Mouse (Mus musculus): ENCODE results near the gene Lrrc10. TPM values are rescaled to one million over a fixed set of nuclear protein-coding genes. Genes with fewer than 3 reads are reported as not detected.
"Not testable (repeated sequence)": the region's sequence is repeated elsewhere in the genome, so short reads cannot be mapped to it uniquely, and the experiment has no call there.

The Lrrc10 gene
- polyA plus RNA-seq, 1 experiment from 2014 or later: not detected

DNA sequence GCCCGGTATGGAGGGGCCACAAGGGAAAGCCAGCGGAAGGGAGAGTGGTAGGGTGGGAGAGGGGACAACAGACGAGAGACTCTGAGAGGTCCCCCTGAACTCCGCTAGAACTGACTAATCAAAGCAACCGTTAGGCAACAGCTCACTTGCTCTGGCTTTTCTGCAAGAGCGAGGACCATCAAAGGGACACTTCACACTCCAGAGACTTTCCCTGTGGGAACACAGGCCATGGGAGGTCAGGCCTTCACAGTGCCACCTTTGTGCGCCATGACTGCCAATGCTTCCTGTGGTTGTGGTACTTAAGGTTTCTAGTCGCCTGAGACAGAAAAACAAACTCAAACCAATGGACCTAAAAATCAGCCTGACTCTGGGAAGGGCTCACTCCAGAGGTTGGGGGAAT, 34.1 kb upstream of the Lrrc10 start:
- no peaks in the 10 kb centered on the region for H3K27me3 ChIP-seq (replicated peaks; ENCODE audit: control insufficient read depth, insufficient read depth, low read length)
- no peak overlapping the region for H3K4me3 ChIP-seq (ENCODE audit: low read depth, low read length)
- 51% methylated on average over 8 of the region's 8 CpGs for WGBS
- H3K9me3 ChIP-seq (replicated peaks; ENCODE audit: control insufficient read depth, low read length): no peaks in the 10 kb centered on the region
- DNase-seq (ENCODE audit: low spot score) (no peak), ATAC-seq (no peak)
- no peak overlapping the region for H3K27ac ChIP-seq (ENCODE audit: low read depth, low read length)
- no peak overlapping the region for H3K4me2 ChIP-seq (ENCODE audit: low read length)
- no peaks in the 10 kb centered on the region for H3K36me3 ChIP-seq (ENCODE audit: control insufficient read depth, insufficient read depth, low read length)
- no peaks in the 10 kb centered on the region for H3K4me1 ChIP-seq (ENCODE audit: control insufficient read depth, insufficient read depth, low read length)
- no peak overlapping the region for H3K9ac ChIP-seq (ENCODE audit: low read length)

- 51% methylated on average over 12 of the region's 12 CpGs for WGBS
- Histone ChIP-seq H3K4me2 (ENCODE audit: low read length) (no peak overlapping the region), H3K9ac (ENCODE audit: low read length) (no peak overlapping the region), H3K4me1 (ENCODE audit: control insufficient read depth, insufficient read depth, low read length) (no peaks in the 10 kb centered on the region), H3K36me3 (ENCODE audit: control insufficient read depth, insufficient read depth, low read length) (no peaks in the 10 kb centered on the region), H3K27ac (ENCODE audit: low read depth, low read length) (no peak overlapping the region), H3K27me3 (replicated peaks; ENCODE audit: control insufficient read depth, insufficient read depth, low read length) (no peaks in the 10 kb centered on the region), H3K9me3 (replicated peaks; ENCODE audit: control insufficient read depth, low read length) (no peaks in the 10 kb centered on the region), H3K4me3 (ENCODE audit: low read depth, low read length) (no peak overlapping the region)
- peak; percentile 45 for DNase-seq (ENCODE audit: low spot score)
- ATAC-seq: peak; percentile 46; the same call in 1 of the 2 replicates
Measured at GRCm38 (mm10) chr10:117013689-117014390, 31.3 kb upstream of the Lrrc10 start.

GRCm38 (mm10) chr10:117014565-117014964, 30.6 kb upstream of the Lrrc10 start:
- no peak overlapping the region for H3K4me3 ChIP-seq (ENCODE audit: low read depth, low read length)
- H3K4me2 ChIP-seq (ENCODE audit: low read length): no peak overlapping the region
- H3K4me1 ChIP-seq (ENCODE audit: control insufficient read depth, insufficient read depth, low read length): no peaks in the 10 kb centered on the region
- DNase-seq (ENCODE audit: low spot score): no peak
- H3K27me3 ChIP-seq (replicated peaks; ENCODE audit: control insufficient read depth, insufficient read depth, low read length): no peaks in the 10 kb centered on the region
- H3K9me3 ChIP-seq (replicated peaks; ENCODE audit: control insufficient read depth, low read length): no peaks in the 10 kb centered on the region
- no peaks in the 10 kb centered on the region for H3K36me3 ChIP-seq (ENCODE audit: control insufficient read depth, insufficient read depth, low read length)
- no peak overlapping the region for H3K9ac ChIP-seq (ENCODE audit: low read length)
- no peak for ATAC-seq
- no peak overlapping the region for H3K27ac ChIP-seq (ENCODE audit: low read depth, low read length)
- WGBS: 94% methylated on average over 5 of the region's 5 CpGs

DNA sequence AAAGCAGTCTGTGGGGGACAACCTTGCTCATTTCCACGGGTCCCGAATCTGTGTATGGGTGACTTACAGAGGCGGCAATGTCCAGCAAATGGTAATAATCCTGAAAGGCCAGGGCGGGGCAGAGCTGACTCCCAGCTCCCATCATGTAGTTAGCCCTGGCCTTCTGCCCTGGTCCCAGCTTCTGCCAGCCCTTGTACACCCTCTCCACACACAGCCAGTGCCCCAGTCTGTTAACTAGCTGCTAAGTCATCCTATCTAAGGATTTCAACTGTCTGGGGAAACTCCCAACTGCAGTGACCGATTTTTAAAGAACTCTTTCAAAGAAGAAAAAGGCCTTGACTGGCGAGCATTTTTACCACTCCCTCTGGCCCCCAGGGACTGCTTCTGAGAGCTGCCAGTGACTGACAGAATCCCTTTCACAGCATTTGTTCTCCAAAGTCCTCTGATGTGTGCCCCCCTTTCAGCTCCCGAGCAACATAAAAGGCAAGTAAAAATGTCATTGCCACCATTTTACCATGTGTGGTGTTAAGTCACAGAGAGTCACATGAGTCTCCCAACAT, 26.8 kb upstream of the Lrrc10 start:
- DNase-seq (ENCODE audit: low spot score) (peak; percentile 35), ATAC-seq (peak; percentile 18; the same call in 1 of the 2 replicates)
- Histone ChIP-seq H3K4me2 (ENCODE audit: low read length) (no peak overlapping the region), H3K4me3 (ENCODE audit: low read depth, low read length) (no peak overlapping the region), H3K9me3 (replicated peaks; ENCODE audit: control insufficient read depth, low read length) (no peaks in the 10 kb centered on the region), H3K36me3 (ENCODE audit: control insufficient read depth, insufficient read depth, low read length) (no peaks in the 10 kb centered on the region), H3K4me1 (ENCODE audit: control insufficient read depth, insufficient read depth, low read length) (no peaks in the 10 kb centered on the region), H3K27ac (ENCODE audit: low read depth, low read length) (no peak overlapping the region), H3K27me3 (replicated peaks; ENCODE audit: control insufficient read depth, insufficient read depth, low read length) (no peaks in the 10 kb centered on the region), H3K9ac (ENCODE audit: low read length) (no peak overlapping the region)
- WGBS: 50% methylated on average over 7 of the region's 7 CpGs

DNA sequence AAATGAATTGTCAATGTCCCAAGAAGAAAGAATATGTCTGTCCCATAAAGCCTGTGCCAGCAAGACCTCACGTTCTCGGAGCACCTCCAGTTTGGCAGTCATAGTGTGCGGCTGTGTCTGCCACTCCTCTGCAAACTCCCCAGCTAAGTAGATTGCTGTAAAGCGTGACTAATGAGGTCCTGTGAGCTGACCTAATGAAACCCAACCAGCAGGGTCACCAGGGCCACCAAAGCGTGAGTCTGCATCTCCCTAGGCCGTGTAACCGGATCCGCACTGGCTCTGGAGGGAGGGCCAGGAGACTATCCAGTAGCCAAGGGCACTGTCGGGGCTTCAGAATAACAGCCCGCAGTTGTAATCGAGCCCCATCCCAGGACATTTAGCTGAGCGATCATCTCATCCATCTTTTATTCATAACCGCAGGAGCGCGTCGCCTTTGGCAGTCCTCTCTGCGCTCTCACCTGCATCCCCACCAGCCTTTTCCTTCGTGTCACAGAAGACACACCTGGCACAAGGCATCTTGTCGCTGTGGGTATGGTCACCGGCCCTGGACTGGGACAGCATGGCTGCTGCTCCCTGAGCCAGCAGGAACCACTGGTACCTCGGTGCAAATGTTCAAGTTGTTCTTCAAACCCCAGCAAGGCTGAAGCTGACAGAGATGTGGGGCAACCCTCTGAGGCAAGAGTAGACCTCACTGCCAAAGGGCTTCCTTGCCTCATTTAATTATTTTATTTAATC, 24.0 kb upstream of the Lrrc10 start:
- no peak for ATAC-seq
- Histone ChIP-seq H3K4me3 (ENCODE audit: low read depth, low read length) (no peak overlapping the region), H3K27ac (ENCODE audit: low read depth, low read length) (no peak overlapping the region), H3K9ac (ENCODE audit: low read length) (no peak overlapping the region), H3K4me2 (ENCODE audit: low read length) (no peak overlapping the region), H3K36me3 (ENCODE audit: control insufficient read depth, insufficient read depth, low read length) (no peaks in the 10 kb centered on the region), H3K27me3 (replicated peaks; ENCODE audit: control insufficient read depth, insufficient read depth, low read length) (no peaks in the 10 kb centered on the region), H3K9me3 (replicated peaks; ENCODE audit: control insufficient read depth, low read length) (no peaks in the 10 kb centered on the region), H3K4me1 (ENCODE audit: control insufficient read depth, insufficient read depth, low read length) (no peaks in the 10 kb centered on the region)
- 23% methylated on average over 21 of the region's 21 CpGs for WGBS
- DNase-seq (ENCODE audit: low spot score): no peak

- WGBS: 68% methylated on average over 16 of the region's 16 CpGs
- DNase-seq (ENCODE audit: low spot score) (no peak), ATAC-seq (no peak)
- no peak overlapping the region for H3K4me3 ChIP-seq (ENCODE audit: low read depth, low read length)
- no peaks in the 10 kb centered on the region for H3K4me1 ChIP-seq (ENCODE audit: control insufficient read depth, insufficient read depth, low read length)
- no peaks in the 10 kb centered on the region for H3K9me3 ChIP-seq (replicated peaks; ENCODE audit: control insufficient read depth, low read length)
- H3K27me3 ChIP-seq (replicated peaks; ENCODE audit: control insufficient read depth, insufficient read depth, low read length): 0 out of 2 replicates have a peak, but pooled peaks cover 3% of the 10 kb centered on the region
- H3K9ac ChIP-seq (ENCODE audit: low read length): no peak overlapping the region
- H3K27ac ChIP-seq (ENCODE audit: low read depth, low read length): no peak overlapping the region
- H3K36me3 ChIP-seq (ENCODE audit: control insufficient read depth, insufficient read depth, low read length): no peaks in the 10 kb centered on the region
- H3K4me2 ChIP-seq (ENCODE audit: low read length): no peak overlapping the region
Measured at GRCm38 (mm10) chr10:117023693-117024092, 21.4 kb upstream of the Lrrc10 start.

- not testable (repeated sequence) for H3K4me1 ChIP-seq (ENCODE audit: control insufficient read depth, insufficient read depth, low read length); H3K36me3 ChIP-seq (ENCODE audit: control insufficient read depth, insufficient read depth, low read length); DNase-seq (ENCODE audit: low spot score); H3K9ac ChIP-seq (ENCODE audit: low read length); H3K4me3 ChIP-seq (ENCODE audit: low read depth, low read length); H3K9me3 ChIP-seq (replicated peaks; ENCODE audit: control insufficient read depth, low read length); ATAC-seq; H3K4me2 ChIP-seq (ENCODE audit: low read length); H3K27me3 ChIP-seq (replicated peaks; ENCODE audit: control insufficient read depth, insufficient read depth, low read length); H3K27ac ChIP-seq (ENCODE audit: low read depth, low read length)
Measured at GRCm38 (mm10) chr10:117025776-117026175, 19.4 kb upstream of the Lrrc10 start.

GRCm38 (mm10) chr10:117026176-117026575, 19.0 kb upstream of the Lrrc10 start:
- no peaks in the 10 kb centered on the region for H3K4me1 ChIP-seq (ENCODE audit: control insufficient read depth, insufficient read depth, low read length)
- H3K27me3 ChIP-seq (replicated peaks; ENCODE audit: control insufficient read depth, insufficient read depth, low read length): 0 out of 2 replicates have a peak, but pooled peaks cover 3% of the 10 kb centered on the region
- H3K9me3 ChIP-seq (replicated peaks; ENCODE audit: control insufficient read depth, low read length): no peaks in the 10 kb centered on the region
- H3K36me3 ChIP-seq (ENCODE audit: control insufficient read depth, insufficient read depth, low read length): no peaks in the 10 kb centered on the region
- no peak for DNase-seq (ENCODE audit: low spot score)
- no peak overlapping the region for H3K9ac ChIP-seq (ENCODE audit: low read length)
- 86% methylated on average over 8 of the region's 8 CpGs for WGBS
- no peak overlapping the region for H3K4me3 ChIP-seq (ENCODE audit: low read depth, low read length)
- no peak overlapping the region for H3K27ac ChIP-seq (ENCODE audit: low read depth, low read length)
- ATAC-seq: no peak
- no peak overlapping the region for H3K4me2 ChIP-seq (ENCODE audit: low read length)

DNA sequence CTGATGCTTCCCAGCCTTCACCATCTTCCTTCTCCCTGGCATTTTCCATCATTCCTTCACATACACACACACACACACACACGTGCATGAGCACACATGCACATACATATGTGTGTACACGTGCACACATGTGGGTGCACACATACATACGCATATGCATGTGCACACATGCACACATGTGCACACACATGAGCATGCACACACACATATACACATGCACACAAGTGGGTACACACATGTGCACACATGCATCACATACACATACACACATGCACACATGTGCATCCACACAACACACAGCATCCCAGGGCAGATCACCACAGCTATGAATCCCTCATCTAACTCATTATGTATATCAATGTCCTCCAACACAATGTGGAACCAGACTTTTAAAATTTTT, 14.0 kb upstream of the Lrrc10 start:
- 89% methylated on average over 3 of the region's 3 CpGs for WGBS
- Histone ChIP-seq H3K4me1 (ENCODE audit: control insufficient read depth, insufficient read depth, low read length) (no peaks in the 10 kb centered on the region), H3K9ac (ENCODE audit: low read length) (no peak overlapping the region), H3K4me3 (ENCODE audit: low read depth, low read length) (no peak overlapping the region), H3K9me3 (replicated peaks; ENCODE audit: control insufficient read depth, low read length) (no peaks in the 10 kb centered on the region), H3K27me3 (replicated peaks; ENCODE audit: control insufficient read depth, insufficient read depth, low read length) (0 out of 2 replicates have a peak, but pooled peaks cover 3% of the 10 kb centered on the region), H3K27ac (ENCODE audit: low read depth, low read length) (no peak overlapping the region), H3K4me2 (ENCODE audit: low read length) (no peak overlapping the region), H3K36me3 (ENCODE audit: control insufficient read depth, insufficient read depth, low read length) (no peaks in the 10 kb centered on the region)
- DNase-seq (ENCODE audit: low spot score) (no peak), ATAC-seq (no peak)

All from forebrain, embryonic 14.5 days (tissue).